Mouse (Mus musculus): ENCODE results near the gene Slc24a3. TPM values are rescaled to one million over a fixed set of nuclear protein-coding genes. Genes with fewer than 3 reads are reported as not detected.

Slc24a3 gene
- polyA plus RNA-seq (2015; fragmentation: Nextera tagmentation; extraction: Ambion mirVana) = 1.6 TPM in 2 replicates

GRCm38 (mm10) chr2:145167664-145168360, at the start of gene Slc24a3:
Gene Slc24a3 (plus strand): TSS chr2:145167754.
- Histone ChIP-seq H3K4me2 (peak within 1 kb of the TSS; percentile 88), H3K4me3 (peak within 1 kb of the TSS; percentile 78), H3K9me3 (no peaks in the 10 kb centered on the region), H3K9ac (peak within 1 kb of the TSS; percentile 89), H3K27ac (replicated peaks) (peak within 1 kb of the TSS; percentile 71), H3K4me1 (peaks cover 16% of the 10 kb centered on the region), H3K27me3 (replicated peaks) (peaks cover 20% of the 10 kb centered on the region), H3K36me3 (no peaks in the 10 kb centered on the region)
- peak; percentile 67 for ATAC-seq (ENCODE audit: extremely low read depth, insufficient number of reproducible peaks, low FRiP score, low TSS enrichment)
- WGBS = under 1% methylated on average over 73 of the region's 100 CpGs

DNA sequence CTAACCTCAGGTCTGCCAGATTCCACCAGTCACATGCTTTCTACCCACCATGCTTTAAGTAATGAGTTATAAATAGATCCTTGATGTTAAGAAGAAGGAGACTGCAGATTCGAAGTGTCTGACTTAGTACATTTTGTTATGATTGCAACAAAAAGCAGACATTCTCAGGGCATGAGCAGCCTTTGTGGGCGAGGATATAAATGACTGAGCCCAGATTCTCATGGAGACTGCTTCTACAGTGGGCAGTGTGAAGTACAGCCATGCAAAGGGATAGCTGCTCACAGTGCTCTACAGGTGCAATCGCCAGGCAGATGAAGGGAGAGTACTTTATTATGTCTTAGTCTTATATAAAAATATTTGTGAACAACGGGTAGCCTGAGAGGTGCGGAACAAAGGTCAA, 49.8 kb upstream of the Slc24a3 start:
- Histone ChIP-seq H3K4me2 (no peak overlapping the region), H3K36me3 (no peaks in the 10 kb centered on the region), H3K27me3 (replicated peaks) (no peaks in the 10 kb centered on the region), H3K9ac (no peak overlapping the region), H3K4me1 (peaks cover 9% of the 10 kb centered on the region), H3K27ac (replicated peaks) (no peak overlapping the region), H3K4me3 (no peak overlapping the region), H3K9me3 (no peaks in the 10 kb centered on the region)
- ATAC-seq (ENCODE audit: extremely low read depth, insufficient number of reproducible peaks, low FRiP score, low TSS enrichment) = no peak
- 62% methylated on average over 5 of the region's 5 CpGs for WGBS

DNA sequence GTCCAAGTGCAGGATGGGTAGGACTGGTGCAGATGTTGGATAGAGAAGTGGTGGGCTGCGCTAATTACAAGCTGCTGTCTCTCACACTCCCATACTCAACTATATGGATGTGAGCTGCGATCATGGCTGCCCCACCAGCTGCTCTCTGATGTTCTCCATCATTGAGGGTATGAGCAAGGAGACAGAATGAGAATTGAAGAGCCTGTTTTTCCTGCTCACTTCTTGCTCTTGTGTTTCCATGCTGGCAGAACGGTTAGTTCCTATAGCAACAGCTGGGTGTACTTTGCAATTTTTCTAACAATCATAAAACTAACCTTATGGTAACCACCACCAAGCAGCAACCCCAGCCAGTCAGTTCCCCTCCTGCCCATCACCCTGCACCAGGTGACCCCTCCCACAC, 39.8 kb upstream of the Slc24a3 start:
- H3K9me3 ChIP-seq = no peaks in the 10 kb centered on the region
- no peak overlapping the region for H3K9ac ChIP-seq
- 80% methylated on average over 3 of the region's 3 CpGs for WGBS
- H3K4me2 ChIP-seq = no peak overlapping the region
- no peaks in the 10 kb centered on the region for H3K4me1 ChIP-seq
- H3K36me3 ChIP-seq = no peaks in the 10 kb centered on the region
- ATAC-seq (ENCODE audit: extremely low read depth, insufficient number of reproducible peaks, low FRiP score, low TSS enrichment) = no peak
- H3K4me3 ChIP-seq = no peak overlapping the region
- no peak overlapping the region for H3K27ac ChIP-seq (replicated peaks)
- H3K27me3 ChIP-seq (replicated peaks) = no peaks in the 10 kb centered on the region

- H3K4me1 ChIP-seq = no peaks in the 10 kb centered on the region
- no peaks in the 10 kb centered on the region for H3K36me3 ChIP-seq
- no peak overlapping the region for H3K4me3 ChIP-seq
- 77% methylated on average over 4 of the region's 4 CpGs for WGBS
- no peak overlapping the region for H3K4me2 ChIP-seq
- H3K27ac ChIP-seq (replicated peaks) = no peak overlapping the region
- ATAC-seq (ENCODE audit: extremely low read depth, insufficient number of reproducible peaks, low FRiP score, low TSS enrichment) = no peak
- H3K9ac ChIP-seq = no peak overlapping the region
- H3K9me3 ChIP-seq = no peaks in the 10 kb centered on the region
- H3K27me3 ChIP-seq (replicated peaks) = no peaks in the 10 kb centered on the region
Measured at GRCm38 (mm10) chr2:145136625-145137291, 30.8 kb upstream of the Slc24a3 start.

DNA sequence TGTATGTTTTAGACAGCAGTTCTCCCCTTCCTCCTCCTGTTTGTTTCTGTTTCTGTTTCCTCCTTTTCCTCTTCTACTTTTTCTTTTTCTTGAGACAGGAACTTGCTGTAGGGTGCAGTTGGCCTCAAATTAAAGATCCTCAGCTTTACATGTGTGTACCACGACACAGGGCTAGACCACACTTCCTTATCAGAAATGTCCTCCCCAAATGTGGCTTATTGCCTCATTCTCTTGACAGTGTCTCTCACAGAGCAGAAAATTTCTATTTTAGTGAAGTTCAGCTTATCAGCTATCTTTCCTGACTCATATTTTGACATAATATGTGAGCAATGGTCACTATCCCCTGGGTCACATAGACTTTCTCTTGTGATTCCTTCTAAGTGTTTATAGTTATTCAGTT, 17.1 kb upstream of the Slc24a3 start:
- ATAC-seq (ENCODE audit: extremely low read depth, insufficient number of reproducible peaks, low FRiP score, low TSS enrichment) = no peak
- no peaks in the 10 kb centered on the region for H3K27me3 ChIP-seq (replicated peaks)
- no peak overlapping the region for H3K9ac ChIP-seq
- no peaks in the 10 kb centered on the region for H3K9me3 ChIP-seq
- no peak overlapping the region for H3K4me3 ChIP-seq
- no peak overlapping the region for H3K27ac ChIP-seq (replicated peaks)
- no peak overlapping the region for H3K4me2 ChIP-seq
- 71% methylated on average over 1 of the region's 1 CpGs for WGBS
- H3K4me1 ChIP-seq = no peaks in the 10 kb centered on the region
- H3K36me3 ChIP-seq = no peaks in the 10 kb centered on the region

GRCm38 (mm10) chr2:145150821-145151220, 16.7 kb upstream of the Slc24a3 start:
- Histone ChIP-seq H3K9me3 (no peaks in the 10 kb centered on the region), H3K36me3 (no peaks in the 10 kb centered on the region), H3K4me1 (no peaks in the 10 kb centered on the region), H3K4me3 (no peak overlapping the region), H3K27me3 (replicated peaks) (no peaks in the 10 kb centered on the region), H3K9ac (no peak overlapping the region), H3K4me2 (no peak overlapping the region), H3K27ac (replicated peaks) (no peak overlapping the region)
- WGBS = 55% methylated on average over 3 of the region's 3 CpGs
- no peak for ATAC-seq (ENCODE audit: extremely low read depth, insufficient number of reproducible peaks, low FRiP score, low TSS enrichment)

GRCm38 (mm10) chr2:145152281-145152680, 15.3 kb upstream of the Slc24a3 start:
- Histone ChIP-seq H3K4me2 (no peak overlapping the region), H3K4me1 (no peaks in the 10 kb centered on the region), H3K36me3 (no peaks in the 10 kb centered on the region), H3K4me3 (no peak overlapping the region), H3K9me3 (no peaks in the 10 kb centered on the region), H3K27ac (replicated peaks) (no peak overlapping the region), H3K9ac (no peak overlapping the region), H3K27me3 (replicated peaks) (no peaks in the 10 kb centered on the region)
- 55% methylated on average over 1 of the region's 1 CpGs for WGBS
- ATAC-seq (ENCODE audit: extremely low read depth, insufficient number of reproducible peaks, low FRiP score, low TSS enrichment) = no peak

DNA sequence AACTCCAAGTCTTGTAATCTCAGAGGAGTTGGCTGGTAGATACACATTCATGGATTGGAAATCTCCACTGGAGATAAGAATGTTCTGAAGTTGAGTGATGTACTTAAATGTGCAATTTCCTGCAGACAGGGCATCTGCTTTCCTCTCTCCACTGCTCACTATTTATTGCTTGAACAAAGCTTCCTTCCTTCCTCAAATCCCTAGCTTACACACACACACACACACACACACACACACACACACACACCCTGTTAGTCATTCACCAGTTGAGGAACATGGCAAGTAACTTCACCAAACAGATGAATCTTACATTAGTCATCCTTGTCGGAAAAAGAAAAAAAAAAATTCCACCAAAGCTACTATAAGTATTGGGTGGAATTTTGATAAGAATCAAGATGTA, 8.6 kb upstream of the Slc24a3 start:
- no peaks in the 10 kb centered on the region for H3K27me3 ChIP-seq (replicated peaks)
- no peak overlapping the region for H3K4me3 ChIP-seq
- no peak for ATAC-seq (ENCODE audit: extremely low read depth, insufficient number of reproducible peaks, low FRiP score, low TSS enrichment)
- H3K36me3 ChIP-seq = no peaks in the 10 kb centered on the region
- no peaks in the 10 kb centered on the region for H3K9me3 ChIP-seq
- no peak overlapping the region for H3K27ac ChIP-seq (replicated peaks)
- 0 out of 2 replicates have a peak, but pooled peaks cover 3% of the 10 kb centered on the region for H3K4me1 ChIP-seq
- H3K9ac ChIP-seq = no peak overlapping the region
- no peak overlapping the region for H3K4me2 ChIP-seq
- WGBS = 77% methylated on average over 1 of the region's 1 CpGs

GRCm38 (mm10) chr2:145161046-145161700, 6.4 kb upstream of the Slc24a3 start:
- Histone ChIP-seq H3K4me3 (no peak overlapping the region), H3K36me3 (no peaks in the 10 kb centered on the region), H3K9me3 (no peaks in the 10 kb centered on the region), H3K9ac (no peak overlapping the region), H3K27ac (replicated peaks) (no peak overlapping the region), H3K4me1 (0 out of 2 replicates have a peak, but pooled peaks cover 3% of the 10 kb centered on the region), H3K27me3 (replicated peaks) (peaks cover 4% of the 10 kb centered on the region; the same call in 1 of the 2 replicates), H3K4me2 (no peak overlapping the region)
- 23% methylated on average over 12 of the region's 12 CpGs for WGBS
- no peak for ATAC-seq (ENCODE audit: extremely low read depth, insufficient number of reproducible peaks, low FRiP score, low TSS enrichment)

DNA sequence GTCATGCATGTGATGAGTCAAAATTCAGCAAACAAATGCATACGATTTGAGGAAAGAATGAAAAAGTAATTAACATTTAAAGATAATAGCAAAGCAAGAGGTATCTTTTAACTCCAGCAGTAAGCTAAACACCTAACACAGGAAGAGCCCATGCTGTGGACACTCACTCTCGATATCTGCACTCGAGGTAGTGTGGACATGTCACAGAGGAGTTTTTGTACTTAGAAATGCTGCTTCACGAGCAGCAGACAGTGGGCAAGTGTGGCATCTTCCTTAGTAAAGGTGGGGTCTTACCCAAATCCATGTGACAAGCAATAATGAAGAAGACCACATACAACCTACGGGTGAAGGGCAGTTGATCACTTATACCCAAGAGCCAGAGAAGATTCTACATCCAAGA, 3.5 kb upstream of the Slc24a3 start:
- no peaks in the 10 kb centered on the region for H3K9me3 ChIP-seq
- H3K4me3 ChIP-seq = no peak overlapping the region
- 60% methylated on average over 5 of the region's 5 CpGs for WGBS
- peaks cover 11% of the 10 kb centered on the region for H3K4me1 ChIP-seq
- no peak for ATAC-seq (ENCODE audit: extremely low read depth, insufficient number of reproducible peaks, low FRiP score, low TSS enrichment)
- peaks cover 9% of the 10 kb centered on the region for H3K27me3 ChIP-seq (replicated peaks)
- no peak overlapping the region for H3K9ac ChIP-seq
- no peak overlapping the region for H3K4me2 ChIP-seq
- no peak overlapping the region for H3K27ac ChIP-seq (replicated peaks)
- H3K36me3 ChIP-seq = no peaks in the 10 kb centered on the region

- peaks cover 14% of the 10 kb centered on the region for H3K27me3 ChIP-seq (replicated peaks)
- H3K4me3 ChIP-seq = no peak overlapping the region
- peaks cover 16% of the 10 kb centered on the region for H3K4me1 ChIP-seq
- no peak overlapping the region for H3K9ac ChIP-seq
- H3K4me2 ChIP-seq = no peak overlapping the region
- no peak overlapping the region for H3K27ac ChIP-seq (replicated peaks)
- ATAC-seq (ENCODE audit: extremely low read depth, insufficient number of reproducible peaks, low FRiP score, low TSS enrichment) = no peak
- no peaks in the 10 kb centered on the region for H3K36me3 ChIP-seq
- no peaks in the 10 kb centered on the region for H3K9me3 ChIP-seq
- 16% methylated on average over 4 of the region's 4 CpGs for WGBS
Measured at GRCm38 (mm10) chr2:145164562-145164961, 3.0 kb upstream of the Slc24a3 start.
